Mouse (Mus musculus): ENCODE measurements around the gene Kdelc1.

DNA sequence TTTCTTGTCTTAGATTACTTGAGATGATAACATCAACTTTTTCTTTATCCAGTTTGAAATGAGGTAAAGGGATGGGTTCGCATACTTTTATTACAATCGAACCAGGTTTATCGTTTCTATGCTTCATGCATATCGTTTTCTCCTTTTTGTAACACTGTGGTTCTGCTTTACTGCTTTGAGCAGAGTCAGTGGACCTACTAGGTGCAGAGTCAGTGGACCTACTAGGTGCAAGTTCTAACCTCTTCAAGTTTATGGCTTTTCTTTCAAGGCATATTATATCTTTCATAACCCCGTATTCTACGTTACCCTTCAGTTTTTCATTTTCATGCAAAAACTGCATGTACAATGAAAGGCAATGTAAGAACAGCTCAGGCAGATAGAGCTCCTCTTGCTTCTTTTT, 55.2 kb downstream of the Kdelc1 start:
- TF ChIP-seq CTCF (IDR thresholded peaks at IDR 0.05; ENCODE audit: control insufficient read depth, insufficient read depth, insufficient read length) (no peak), CEBPB (IDR thresholded peaks at IDR 0.05; ENCODE audit: low read depth) (no peak), FOSL1 (IDR thresholded peaks at IDR 0.05; ENCODE audit: insufficient read depth, low read length, poor library complexity, severe bottlenecking) (no peak), MAX (IDR thresholded peaks at IDR 0.05) (no peak), USF1 (IDR thresholded peaks at IDR 0.05; ENCODE audit: low read depth) (no peak), MYOG (IDR thresholded peaks at IDR 0.05; ENCODE audit: control insufficient read depth, extremely low read depth, insufficient read length) (no peak), MYOD1 (IDR thresholded peaks at IDR 0.05; ENCODE audit: control insufficient read depth, insufficient read length, low read depth) (no peak)

Measured in C2C12 (cell line).